Mouse (Mus musculus): ENCODE data around the gene 4933406M09Rik.

Gene 4933406M09Rik

GRCm38 (mm10) chr1:134385666-134386065 lies at the start of gene 4933406M09Rik:
TSS of gene 4933406M09Rik (plus strand) at chr1:134385940.
- no peak for DNase-seq (ENCODE audit: low spot score in 2 of 2)

- peak in 1 of 2 experiments; percentile 34 for DNase-seq (ENCODE audit: low spot score in 2 of 2)
These were observed 48.6 kb upstream of the 4933406M09Rik start for GRCm38 (mm10) chr1:134336958-134337710.

GRCm38 (mm10) chr1:134339162-134339561 lies 46.6 kb upstream of the 4933406M09Rik start:
- DNase-seq (ENCODE audit: low spot score in 2 of 2), result no peak

GRCm38 (mm10) chr1:134339757-134340619 lies 45.8 kb upstream of the 4933406M09Rik start:
- no peak for DNase-seq (ENCODE audit: low spot score in 2 of 2)

GRCm38 (mm10) chr1:134341641-134342277 lies 44.0 kb upstream of the 4933406M09Rik start:
- peak in 1 of 2 experiments; percentile 28 for DNase-seq (ENCODE audit: low spot score in 2 of 2)

GRCm38 (mm10) chr1:134342278-134342664 lies 43.5 kb upstream of the 4933406M09Rik start:
- DNase-seq (ENCODE audit: low spot score in 2 of 2), result peak in 1 of 2 experiments; percentile 29

- peak in 1 of 2 experiments; percentile 42 for DNase-seq (ENCODE audit: low spot score in 2 of 2)
These were observed 42.9 kb upstream of the 4933406M09Rik start for GRCm38 (mm10) chr1:134342781-134343310.

- peak; percentile 37 to 58 for DNase-seq (ENCODE audit: low spot score in 2 of 2)
These were observed 42.2 kb upstream of the 4933406M09Rik start for GRCm38 (mm10) chr1:134343567-134343966.

GRCm38 (mm10) chr1:134344005-134344950 lies 41.5 kb upstream of the 4933406M09Rik start:
- peak; percentile 94 to 95 for DNase-seq (ENCODE audit: low spot score in 2 of 2)

- no peak for DNase-seq (ENCODE audit: low spot score in 2 of 2)
These were observed 40.7 kb upstream of the 4933406M09Rik start for GRCm38 (mm10) chr1:134345075-134345474.

GRCm38 (mm10) chr1:134347791-134348190 lies 37.9 kb upstream of the 4933406M09Rik start:
- no peak for DNase-seq (ENCODE audit: low spot score in 2 of 2)

- DNase-seq (ENCODE audit: low spot score in 2 of 2), result no peak
These were observed 32.4 kb upstream of the 4933406M09Rik start for GRCm38 (mm10) chr1:134353326-134353725.

- DNase-seq (ENCODE audit: low spot score in 2 of 2), result no peak
These were observed 28.3 kb upstream of the 4933406M09Rik start for GRCm38 (mm10) chr1:134357461-134357860.

- DNase-seq (ENCODE audit: low spot score in 2 of 2), result no peak
These were observed 25.1 kb upstream of the 4933406M09Rik start for GRCm38 (mm10) chr1:134360656-134361055.

- peak in 1 of 2 experiments; percentile 48 for DNase-seq (ENCODE audit: low spot score in 2 of 2)
These were observed 24.4 kb upstream of the 4933406M09Rik start for GRCm38 (mm10) chr1:134361195-134361856.

GRCm38 (mm10) chr1:134361857-134362212 lies 23.9 kb upstream of the 4933406M09Rik start, which contains the start of gene Tmem183a:
TSS of gene Tmem183a (minus strand) at chr1:134361979.
- peak; percentile 97 for DNase-seq (ENCODE audit: low spot score in 2 of 2)

- DNase-seq (ENCODE audit: low spot score in 2 of 2), result no peak
These were observed 22.5 kb upstream of the 4933406M09Rik start for GRCm38 (mm10) chr1:134363194-134363593.

GRCm38 (mm10) chr1:134365491-134365890 lies 20.2 kb upstream of the 4933406M09Rik start:
- DNase-seq (ENCODE audit: low spot score in 2 of 2), result no peak

- DNase-seq (ENCODE audit: low spot score in 2 of 2), result peak; percentile 53 to 74
These were observed 16.9 kb upstream of the 4933406M09Rik start for GRCm38 (mm10) chr1:134368777-134369337.

- DNase-seq (ENCODE audit: low spot score in 2 of 2), result no peak
These were observed 11.6 kb upstream of the 4933406M09Rik start for GRCm38 (mm10) chr1:134374124-134374523.
